Mouse (Mus musculus) adrenal gland, postnatal 25 days (tissue): ENCODE measurements around the gene Psmb11. TPM values are rescaled to one million over a fixed set of nuclear protein-coding genes. Genes with fewer than 3 reads are reported as not detected.
A peak's percentile ranks its signal among the peaks of the same experiment; 100 is the strongest.
"Not testable (repeated sequence)": the region's sequence is repeated elsewhere in the genome, so short reads cannot be mapped to it uniquely, and the experiment has no call there.

Source experiments
- DNase-seq: peaks from one replicate; pipeline ENCODE4 v3.0.0; 2021; ENCODE audit warnings: mixed read lengths
- total RNA-seq: library from RNA; stranded (reverse); gene quantifications from 2 replicates; pipeline ENCODE4 v1.2.3, GENCODE M21; 2021

Gene Psmb11
- total RNA-seq, 1 experiment from 2014 or later = not detected

GRCm38 (mm10) chr14:54603686-54604085 lies 17.5 kb upstream of the Psmb11 start:
- DNase-seq = no peak

- DNase-seq = peak; percentile 91
These were observed 15.4 kb upstream of the Psmb11 start, which contains the start of gene 4931414P19Rik for GRCm38 (mm10) chr14:54605752-54606321. 4931414P19Rik (minus strand) TSS chr14:54605993.

- no peak for DNase-seq
These were observed 14.0 kb upstream of the Psmb11 start for GRCm38 (mm10) chr14:54607226-54607625.

- DNase-seq = no peak
These were observed 12.0 kb upstream of the Psmb11 start for GRCm38 (mm10) chr14:54609245-54609644.

GRCm38 (mm10) chr14:54609962-54610361 lies 11.3 kb upstream of the Psmb11 start:
- peak; percentile 38 for DNase-seq

DNA sequence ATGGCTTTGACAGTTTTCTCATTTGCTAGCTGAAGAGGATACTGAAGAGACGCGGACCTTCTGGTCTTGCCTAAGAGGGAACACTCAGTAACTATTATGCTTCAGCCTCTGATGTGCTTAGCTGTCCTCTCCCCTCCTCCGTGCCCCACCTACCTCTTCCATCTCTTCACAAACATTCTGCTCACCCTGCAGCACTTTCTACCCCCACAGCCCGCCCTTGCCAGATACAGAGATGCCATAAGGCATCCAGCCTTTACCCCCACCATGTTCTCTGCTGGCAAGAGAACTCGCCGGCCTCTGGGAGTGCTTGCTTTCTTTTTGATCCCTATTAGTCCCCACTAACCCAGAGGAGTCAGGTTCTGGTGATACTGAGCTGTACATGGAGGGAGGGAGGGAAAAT lies 10.6 kb upstream of the Psmb11 start:
- no peak for DNase-seq

DNA sequence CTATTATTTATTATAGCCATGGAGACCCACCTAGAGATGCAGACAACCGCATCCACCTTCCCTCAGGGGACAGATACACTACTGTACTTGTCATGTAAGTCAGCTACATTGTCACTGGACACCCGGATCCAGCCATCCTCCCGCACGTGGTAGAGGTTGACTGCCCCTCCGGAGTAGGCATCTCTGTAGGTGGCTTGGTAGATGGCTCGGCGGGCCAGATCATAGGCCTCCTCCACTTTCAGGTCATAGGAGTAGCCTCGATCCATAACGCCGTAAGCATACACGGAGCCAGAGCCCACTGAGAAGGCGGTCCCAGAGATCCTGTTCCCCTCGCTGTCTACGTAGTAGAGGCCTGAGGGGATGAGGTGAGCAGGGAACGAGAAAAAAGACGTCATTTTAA lies 7.1 kb upstream of the Psmb11 start:
- not testable (repeated sequence) for DNase-seq

DNA sequence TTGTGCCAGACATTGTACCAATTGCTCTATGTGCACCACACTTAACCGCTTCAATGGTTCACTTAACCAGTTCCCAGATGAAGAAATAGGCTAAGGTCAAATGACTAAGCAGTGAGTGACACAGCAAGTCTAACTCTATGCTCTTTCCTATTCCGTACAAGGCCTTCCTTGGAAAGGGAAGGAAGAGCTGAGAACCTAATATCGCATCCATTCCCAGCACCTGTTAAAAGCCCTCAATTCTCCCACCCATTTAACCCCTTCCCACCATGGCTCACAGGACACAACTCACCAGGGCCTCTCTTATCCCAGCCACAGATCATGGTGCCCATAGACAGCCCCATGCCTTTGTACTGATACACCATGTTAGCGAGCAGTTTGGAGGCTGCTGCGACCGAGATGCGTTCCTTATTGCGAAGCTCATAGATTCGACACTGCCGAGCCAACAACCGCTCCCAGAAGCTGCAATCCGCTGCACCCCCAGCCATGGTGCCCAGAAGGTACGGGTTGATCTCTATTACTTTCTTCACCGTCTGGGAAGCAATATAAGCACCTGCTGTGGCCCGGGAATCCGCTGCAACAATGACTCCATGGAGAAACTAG lies 4.9 kb upstream of the Psmb11 start:
- DNase-seq = no peak

- DNase-seq = no peak
These were observed 3.9 kb upstream of the Psmb11 start for GRCm38 (mm10) chr14:54617152-54617896.

DNA sequence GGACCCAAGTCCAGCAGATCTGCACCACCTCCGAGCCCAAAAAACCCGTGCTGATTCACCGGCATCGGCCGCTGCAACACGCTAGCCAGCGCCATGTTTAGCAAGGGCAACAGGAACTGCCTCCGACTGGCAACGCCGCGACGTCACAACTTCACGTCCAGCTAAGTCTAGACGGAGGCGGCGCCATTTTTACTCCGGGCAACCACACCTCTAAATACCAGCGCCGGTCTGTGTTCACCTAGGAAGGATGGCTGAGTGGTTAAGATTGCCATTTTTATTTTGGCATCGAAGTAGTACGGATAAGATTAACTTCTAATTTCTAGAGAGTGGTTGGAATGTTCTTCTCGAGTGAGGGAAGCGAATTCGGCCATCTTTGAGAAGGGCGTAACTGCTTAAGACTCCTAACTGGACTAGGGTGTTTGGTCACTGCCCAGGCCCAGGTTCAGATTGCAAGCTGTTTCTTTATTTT lies 3.3 kb upstream of the Psmb11 start, which contains the start of gene Psmb5:
Gene Psmb5, minus strand, starts transcription at position 126 of the 469 bp plus-strand sequence.
- peak; percentile 84 for DNase-seq

DNA sequence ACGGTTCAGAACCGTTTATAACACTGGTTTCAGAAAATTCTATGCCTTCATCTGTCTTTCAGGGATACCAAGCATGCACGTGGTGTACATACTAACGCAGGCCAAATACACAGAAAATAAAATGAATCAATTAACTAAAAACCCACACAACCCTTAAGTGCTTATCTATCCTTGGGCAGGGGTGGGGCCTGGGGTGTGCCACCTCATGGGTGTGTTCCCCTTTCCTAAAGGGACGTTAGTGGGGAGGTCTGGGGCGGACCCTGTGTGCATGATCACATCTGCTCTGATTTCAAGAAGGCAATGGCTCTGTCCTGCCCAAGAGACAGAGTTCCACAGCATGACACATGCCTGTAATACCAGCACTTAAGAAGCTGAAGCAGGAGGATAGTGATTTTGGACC lies 2.1 kb downstream of the Psmb11 start:
- DNase-seq = no peak

DNA sequence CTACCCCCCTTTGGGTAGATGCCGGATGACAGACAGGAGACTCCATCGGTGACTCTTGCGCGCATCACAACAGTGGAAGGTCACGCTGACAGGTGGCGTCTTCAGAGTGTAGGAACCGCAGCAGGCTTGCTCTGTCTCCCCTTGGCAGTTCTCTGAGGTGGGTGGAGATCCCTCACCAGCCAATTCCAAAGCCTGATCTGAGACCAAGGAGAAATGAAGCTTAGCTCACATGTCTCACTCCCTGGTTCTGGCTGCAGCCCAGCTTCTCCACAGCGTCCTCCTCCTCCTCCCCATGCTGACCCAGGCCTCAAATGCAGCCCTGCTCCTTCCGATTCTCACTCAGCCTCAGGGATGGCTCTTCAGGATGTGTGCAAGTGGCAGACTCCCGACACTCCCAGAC lies 3.7 kb downstream of the Psmb11 start:
- no peak for DNase-seq

GRCm38 (mm10) chr14:54628103-54628502 lies 6.9 kb downstream of the Psmb11 start:
- no peak for DNase-seq

DNA sequence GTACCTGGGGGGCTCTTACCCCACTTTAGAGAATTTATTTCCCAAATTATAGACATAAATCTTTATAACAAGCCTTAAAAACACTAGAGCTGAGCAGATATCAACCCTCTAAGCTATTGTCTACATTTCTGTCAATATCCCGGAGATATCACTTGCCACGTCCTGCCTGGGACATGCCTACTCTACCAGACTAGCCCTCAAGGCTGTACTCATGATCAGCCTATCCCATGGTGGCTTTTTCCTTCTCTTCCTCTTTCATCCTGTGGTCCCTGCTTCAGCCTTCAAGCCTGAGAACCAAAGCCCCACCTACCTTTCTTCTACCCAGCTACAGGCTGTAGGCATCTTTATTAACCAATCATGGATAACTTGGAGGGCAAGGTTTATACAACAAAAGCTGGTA lies 8.6 kb downstream of the Psmb11 start:
- DNase-seq = no peak

- DNase-seq = no peak
These were observed 9.5 kb downstream of the Psmb11 start for GRCm38 (mm10) chr14:54630583-54631239.

GRCm38 (mm10) chr14:54631240-54631599 lies 10.0 kb downstream of the Psmb11 start:
- DNase-seq = no peak

- DNase-seq = no peak
These were observed 11.0 kb downstream of the Psmb11 start for GRCm38 (mm10) chr14:54632252-54632651.

- no peak for DNase-seq
These were observed 12.9 kb downstream of the Psmb11 start for GRCm38 (mm10) chr14:54634182-54634581.

DNA sequence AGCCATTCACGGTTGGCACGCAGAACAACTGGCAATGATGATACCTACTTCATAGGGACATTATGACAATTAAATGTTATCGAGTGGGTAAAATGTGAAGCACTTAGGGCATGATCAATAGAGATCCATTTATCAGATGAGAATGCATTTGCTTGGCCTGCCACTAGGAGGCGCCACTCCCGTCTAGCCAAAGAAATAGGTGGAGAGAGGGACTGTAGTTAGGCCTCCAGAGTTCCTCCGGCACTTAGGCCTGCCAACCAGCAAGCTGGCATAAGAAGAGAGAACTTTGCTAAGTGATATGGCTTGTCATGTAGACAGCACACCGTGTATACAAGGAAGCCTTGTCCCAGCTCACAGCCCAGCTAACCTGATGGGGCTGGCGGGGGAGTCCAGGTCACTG lies 15.7 kb downstream of the Psmb11 start:
- DNase-seq = peak; percentile 52

GRCm38 (mm10) chr14:54638210-54638609 lies 17.0 kb downstream of the Psmb11 start:
- no peak for DNase-seq

DNA sequence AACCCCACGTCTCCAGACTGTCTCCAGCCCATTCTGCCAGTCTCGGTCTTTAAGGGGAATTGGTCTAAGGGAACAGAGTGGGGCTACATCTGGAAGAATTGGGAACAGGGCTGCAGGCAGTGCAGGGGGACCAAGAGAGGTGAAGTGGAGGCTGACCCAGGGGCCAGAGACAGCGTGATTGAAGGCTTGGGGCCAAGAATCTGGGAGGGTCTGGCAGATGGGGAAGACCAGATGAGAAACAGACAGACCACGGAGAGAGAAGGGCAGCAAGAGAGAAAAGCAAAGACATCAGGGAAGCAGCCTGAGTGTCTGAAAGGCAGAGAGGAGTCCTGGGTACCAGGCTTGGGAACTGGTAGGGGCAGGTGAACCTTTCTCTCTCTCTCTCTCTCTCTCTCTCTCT lies 18.9 kb downstream of the Psmb11 start:
- no peak for DNase-seq

DNA sequence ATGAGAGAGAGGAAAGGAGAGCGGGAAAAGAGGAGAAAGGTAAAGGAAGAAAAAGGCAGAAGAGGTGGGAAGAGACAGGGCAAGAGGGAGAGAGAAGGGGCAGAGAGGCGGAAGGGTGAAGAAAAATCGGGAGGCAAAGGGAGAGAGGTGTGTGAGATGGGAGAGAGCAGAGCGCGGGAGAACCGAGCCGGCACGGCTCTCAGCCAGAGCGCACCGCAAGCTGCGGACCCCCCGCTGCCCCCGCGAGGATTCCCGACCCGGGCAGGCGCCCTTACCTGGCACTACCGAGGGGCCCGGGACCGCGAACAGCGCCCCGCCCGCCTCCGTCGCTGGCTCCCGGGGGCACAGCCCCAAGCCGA lies 19.7 kb downstream of the Psmb11 start, which contains the start of gene Gm17606:
Gene Gm17606, plus strand, starts transcription at position 7 of the 359 bp plus-strand sequence.
- no peak for DNase-seq
